Mouse (Mus musculus) embryo, embryonic 9.5 days (tissue): ENCODE data around the gene Krtcap2.

Source experiments
- DNase-seq: peaks from one replicate; pipeline ENCODE4 v3.0.0-alpha.2; 2017; ENCODE audit errors: extremely low spot score

Krtcap2 gene

DNA sequence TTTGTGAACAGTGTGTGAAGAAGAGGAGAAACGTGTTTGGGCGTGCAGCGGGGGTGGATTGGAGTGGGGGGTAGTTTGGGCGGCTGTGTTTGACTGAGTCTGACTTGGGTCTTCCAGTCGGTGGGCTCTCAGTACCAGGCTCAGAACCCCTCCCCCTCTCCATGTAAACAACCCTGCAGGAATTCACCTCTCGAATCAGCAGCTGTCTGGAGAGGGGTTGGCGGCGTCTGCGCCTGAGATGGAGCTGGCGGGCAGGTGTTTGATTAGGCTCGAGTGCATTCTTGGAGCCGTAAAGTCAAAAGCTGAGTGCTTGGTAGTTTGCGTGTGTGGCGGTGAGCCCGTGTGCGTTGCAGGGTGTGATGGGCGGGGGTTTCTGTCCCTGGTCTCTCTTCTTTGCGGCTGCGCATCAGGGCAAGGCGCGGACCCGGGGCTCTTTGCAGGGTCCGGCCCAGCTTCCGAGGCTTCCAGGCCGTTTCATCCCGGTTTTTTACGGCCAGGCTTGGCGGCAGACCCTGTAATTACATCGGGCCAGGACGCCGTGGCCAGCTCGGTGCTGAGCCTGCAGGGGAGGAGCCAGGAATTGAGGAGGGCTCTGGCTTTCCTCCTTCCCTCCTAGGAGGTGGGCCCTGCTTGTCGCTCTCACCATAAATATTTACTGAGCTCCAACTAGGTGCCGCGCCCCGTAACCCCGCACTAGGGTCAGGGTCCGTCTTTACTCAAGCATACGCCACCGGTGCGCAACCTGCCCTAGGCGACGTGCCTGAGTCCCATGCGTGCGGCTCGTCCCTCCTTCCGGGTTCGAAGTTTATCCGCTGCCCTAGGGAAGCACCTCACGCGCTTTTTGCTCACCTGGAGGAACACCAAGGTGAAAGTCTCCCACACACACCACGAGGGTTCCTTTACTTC is 35.1 kb downstream of the Krtcap2 start, which contains the start of gene Efna1:
Efna1 (minus strand) TSS at position 537 of the 906 bp plus-strand sequence.
- DNase-seq, result peak; percentile 63

DNA sequence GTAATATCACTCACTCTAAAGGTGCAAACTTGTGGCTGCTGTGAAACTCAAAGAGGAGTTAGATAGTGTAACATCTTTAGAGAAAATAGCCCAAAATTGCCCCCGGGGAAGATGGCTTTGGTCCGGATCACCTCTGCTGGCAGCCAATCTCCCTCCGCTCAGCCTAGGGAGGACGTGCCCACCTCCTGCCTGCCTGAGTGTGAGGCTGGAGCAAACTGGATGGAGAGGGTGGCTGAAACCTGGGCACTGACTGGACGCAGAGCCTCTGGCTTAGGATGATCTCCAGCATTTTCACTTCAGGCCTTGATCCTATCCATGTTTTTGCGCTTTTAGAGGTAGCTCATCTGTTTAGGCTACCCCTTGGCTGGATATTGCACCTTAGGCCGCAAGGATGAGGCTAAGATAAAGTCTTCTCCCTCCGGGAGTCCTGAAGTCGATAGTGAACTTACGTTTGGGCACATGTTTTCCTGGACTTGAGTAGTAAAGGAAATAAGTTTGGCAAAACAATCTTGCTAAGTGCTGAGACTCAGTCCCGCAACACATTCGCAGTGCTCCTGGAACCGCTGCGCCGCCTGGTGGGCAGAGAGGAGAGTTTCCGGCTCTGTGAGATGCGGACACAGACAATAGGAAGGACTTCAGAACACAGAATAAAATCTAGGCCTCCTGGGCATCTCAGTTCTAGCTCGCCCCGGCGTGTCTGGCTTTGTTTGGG is 36.0 kb downstream of the Krtcap2 start:
- DNase-seq, result peak; percentile 83

DNA sequence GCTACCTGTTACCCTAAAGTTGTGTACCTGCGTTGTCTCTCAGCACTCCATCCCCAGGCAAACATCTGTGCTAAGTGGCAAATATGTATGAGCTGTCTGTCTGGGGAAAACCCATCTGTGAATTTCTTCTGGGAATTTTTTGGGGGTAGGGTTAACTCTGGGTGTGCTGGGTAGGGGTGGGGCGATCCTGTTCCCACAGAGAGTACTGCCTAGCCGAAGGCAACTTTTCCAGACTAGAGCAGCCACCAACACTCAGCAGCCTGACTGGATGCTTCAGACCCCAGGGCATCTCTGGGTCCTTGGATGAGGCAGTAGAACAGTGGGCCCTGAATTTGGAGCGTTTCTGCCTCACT is 36.5 kb downstream of the Krtcap2 start:
- no peak for DNase-seq

DNA sequence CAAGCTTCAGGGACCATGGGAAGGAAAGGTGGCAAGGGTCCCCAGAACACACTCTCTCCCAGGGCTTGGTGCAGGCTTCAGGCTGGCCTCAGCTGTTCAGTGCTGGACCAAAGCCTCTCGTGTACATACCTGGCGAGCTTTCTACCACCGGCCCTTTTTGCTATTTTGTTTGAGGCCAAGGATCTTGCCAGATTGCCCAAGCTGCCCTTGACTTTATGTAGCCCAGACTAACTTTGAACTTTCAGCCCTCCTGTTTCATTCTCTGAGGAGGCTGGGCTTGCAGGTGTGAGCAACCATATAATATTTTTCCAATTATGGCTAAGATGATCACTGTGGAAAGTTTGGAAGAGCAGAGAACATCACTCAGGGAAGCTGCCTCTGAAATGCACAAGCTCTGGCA is 38.5 kb downstream of the Krtcap2 start:
- no peak for DNase-seq

DNA sequence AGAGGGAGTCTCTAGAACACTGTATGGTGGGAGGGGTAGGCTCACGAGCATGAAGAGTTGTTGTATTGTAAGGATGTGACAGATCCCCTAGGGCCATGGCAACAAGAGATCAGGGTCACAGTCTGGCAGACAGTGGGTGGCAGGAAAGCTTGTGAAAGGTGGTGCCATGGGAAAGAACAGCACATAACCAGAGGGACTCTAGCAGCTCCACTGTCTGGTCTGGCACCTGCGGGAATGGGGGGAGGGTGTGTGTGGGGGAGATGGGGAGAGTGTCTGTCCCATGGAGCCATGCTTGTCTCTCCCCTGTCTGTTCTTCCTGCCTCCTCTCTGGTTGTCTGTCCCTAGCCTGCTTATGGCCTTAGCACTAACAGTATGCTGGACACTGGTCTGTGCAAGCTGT is 39.8 kb downstream of the Krtcap2 start:
- DNase-seq, result no peak

DNA sequence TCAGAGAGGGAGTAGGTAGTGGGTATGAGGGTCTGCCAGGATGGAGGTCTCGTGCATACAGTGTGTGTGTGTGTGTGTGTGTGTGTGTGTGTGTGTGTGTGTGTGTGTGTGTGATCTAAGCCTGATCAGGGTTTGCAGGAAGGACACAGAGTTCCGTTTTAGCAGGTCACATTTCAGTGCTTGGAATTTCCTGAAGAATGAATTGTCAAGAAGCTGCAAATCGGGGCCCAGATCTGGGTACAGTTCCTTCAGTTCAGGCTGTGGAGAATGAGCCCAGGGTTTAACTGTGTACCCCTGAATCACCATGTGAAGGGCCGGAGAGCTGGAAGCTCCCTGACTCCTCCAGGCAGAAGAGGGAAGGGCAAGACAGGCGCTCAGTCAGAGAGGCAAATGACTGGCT is 41.5 kb downstream of the Krtcap2 start:
- DNase-seq, result no peak

DNA sequence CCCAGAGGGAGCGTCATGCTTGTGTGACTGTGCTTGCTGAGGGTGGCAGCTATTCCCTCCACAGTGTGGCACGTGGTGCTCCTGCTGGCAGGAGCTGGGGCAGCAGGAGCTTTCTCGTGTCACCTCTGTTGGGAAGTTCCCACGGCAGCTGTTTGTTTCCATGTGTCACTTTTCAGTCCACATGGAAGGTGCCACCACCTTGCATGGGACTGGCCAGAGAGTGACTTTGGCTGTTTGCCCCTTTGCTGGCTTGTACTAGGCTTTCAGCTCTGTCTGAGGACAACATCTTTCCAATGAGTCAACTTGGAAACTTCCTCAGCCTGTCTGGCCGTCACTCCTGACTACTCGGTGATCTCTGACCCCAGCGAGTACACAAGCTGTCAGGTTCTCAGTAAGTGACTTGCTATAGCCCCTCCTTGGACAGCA is 42.8 kb downstream of the Krtcap2 start:
- no peak for DNase-seq

DNA sequence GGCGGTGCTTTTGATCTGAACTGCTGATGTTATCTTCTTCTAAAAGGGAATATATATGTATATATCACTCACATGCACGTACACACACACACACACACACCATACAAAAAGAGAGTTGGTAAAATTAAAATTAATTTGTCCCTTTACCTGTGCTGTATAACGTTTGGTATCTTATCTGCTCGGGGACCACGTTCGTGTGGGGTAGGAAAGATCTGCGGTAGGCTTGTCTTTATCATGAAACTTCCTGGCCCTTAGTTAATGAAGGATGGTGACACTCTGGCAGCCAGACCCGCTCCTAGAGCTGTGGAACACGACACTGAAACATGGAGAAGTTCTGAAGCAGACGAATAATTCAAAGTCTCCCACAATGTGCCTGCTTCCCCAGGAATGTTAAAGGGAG is 46.1 kb downstream of the Krtcap2 start:
- DNase-seq, result no peak

DNA sequence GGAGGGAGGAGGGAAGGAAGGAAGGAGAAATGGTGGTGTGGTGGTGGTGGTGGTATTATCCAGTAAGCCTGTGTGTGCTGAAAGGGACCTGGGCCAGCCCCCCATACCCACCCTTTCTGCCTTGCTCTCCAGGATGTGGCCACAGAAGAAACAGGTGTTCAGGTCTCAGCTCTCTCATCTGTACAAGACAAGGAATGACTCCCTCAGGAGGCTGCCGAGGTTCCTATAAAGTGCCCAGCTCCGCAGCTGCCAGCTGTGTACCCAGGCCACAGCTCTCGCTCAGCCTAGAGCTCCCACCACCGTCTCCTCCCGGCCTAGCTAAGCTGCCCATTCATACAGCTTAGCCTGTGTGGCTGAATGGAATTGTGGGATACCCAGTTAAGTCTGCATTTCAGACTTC is 46.5 kb downstream of the Krtcap2 start:
- no peak for DNase-seq

DNA sequence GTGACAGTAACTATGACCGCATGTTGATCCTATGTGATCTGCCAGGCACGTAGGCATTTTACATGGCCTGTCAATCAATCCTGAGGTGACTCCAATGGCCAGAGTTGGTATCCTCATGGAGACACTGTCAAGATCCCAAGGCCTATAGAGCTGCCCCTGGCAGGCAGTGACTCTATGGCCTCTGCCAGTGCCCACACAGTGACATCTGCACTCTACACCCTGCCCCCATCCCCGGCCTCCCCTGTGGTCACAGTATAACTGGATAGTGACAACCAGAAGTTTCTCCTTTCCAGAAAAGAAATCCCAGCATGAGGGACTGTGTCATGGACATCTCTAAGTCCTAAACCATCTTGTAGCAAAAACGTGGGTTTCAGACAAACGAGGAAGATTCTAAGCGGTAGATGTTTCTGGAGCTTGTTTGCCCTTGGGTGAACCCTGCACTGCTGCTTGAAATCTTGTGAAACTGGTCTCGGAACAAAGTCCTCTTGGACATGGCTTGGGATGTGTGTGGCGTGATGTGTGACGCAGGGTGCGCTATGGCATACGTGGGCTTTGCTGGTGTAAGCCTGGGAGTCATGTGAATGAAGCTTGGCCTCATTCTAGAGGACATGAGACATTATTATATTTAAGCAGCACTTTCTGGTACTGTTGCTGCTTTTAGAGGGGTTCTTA is 47.6 kb downstream of the Krtcap2 start:
- DNase-seq, result no peak

DNA sequence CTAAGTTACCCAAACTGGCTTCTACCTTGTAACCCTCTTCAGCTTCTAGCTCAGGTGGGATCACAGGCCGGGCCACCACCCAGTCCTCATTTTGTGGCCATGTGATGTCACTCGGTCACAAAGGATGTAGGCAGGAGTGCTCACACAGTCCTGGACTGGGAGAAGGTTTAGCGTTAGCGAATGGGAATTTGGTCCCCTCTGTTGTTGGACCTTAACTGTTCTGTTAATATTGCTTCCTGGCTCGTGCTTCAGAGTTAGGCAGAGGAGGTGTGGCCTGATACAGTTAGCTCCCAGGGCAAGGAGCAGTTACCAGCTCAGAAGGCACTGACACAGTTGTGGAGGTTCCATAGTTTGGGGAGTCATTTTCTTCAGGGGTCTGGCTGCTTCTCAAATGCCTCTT is 48.4 kb downstream of the Krtcap2 start:
- no peak for DNase-seq

DNA sequence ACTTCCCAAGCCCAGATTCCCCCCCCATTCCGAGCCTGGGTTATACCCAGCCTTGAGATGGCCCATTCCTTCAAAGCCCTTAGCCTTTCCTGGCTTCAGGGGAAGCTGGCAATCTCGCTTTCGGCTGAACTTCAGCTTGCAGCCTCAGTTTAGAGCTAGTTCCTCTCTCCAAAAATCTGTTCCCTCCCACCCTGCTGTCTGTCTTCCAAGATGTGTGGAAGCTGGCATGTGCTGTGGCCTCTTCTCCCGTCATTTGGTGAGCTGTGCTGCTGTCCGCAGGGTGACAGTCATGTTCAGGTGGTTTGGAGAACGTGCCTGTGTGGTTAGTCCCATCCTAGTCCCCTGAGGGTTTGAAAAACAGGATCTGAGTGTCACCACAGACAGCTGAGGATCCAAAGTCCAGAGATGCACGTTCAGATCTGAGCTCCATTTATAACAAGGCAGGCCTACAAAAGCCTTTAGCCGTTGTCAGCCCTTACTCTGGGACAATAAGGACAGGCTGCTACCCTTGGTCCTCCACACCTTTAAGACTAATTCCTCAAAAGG is 50.0 kb downstream of the Krtcap2 start:
- DNase-seq, result no peak

DNA sequence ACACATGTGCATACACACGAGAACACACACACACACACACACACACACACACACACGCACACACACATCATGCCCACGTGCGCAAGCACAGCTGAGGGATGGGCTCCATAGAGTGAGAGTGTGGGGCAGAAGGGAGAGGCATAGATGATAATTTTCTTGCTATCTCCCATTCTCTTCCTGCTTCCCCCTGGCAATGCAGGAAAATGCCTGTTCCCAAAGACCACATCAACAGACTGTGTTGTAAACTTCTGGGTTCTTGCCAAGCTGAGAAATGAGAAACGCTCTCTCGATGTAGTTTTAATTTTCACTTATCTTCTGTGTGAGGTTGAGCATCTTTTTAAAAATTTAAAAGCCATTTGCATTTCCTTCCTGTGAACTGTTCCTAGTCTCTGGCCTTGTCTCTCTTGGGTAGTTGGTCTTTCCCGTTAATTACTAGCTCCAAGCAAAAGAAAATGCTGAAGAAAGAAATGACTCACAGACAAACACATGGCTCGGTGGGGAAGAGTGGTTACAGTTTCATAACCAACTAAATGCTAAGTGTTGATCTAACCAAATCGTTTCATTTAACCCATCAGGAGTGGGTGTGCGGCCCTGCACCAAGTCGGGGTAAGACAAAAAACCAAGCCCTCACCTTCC is 51.1 kb downstream of the Krtcap2 start:
- DNase-seq, result no peak

DNA sequence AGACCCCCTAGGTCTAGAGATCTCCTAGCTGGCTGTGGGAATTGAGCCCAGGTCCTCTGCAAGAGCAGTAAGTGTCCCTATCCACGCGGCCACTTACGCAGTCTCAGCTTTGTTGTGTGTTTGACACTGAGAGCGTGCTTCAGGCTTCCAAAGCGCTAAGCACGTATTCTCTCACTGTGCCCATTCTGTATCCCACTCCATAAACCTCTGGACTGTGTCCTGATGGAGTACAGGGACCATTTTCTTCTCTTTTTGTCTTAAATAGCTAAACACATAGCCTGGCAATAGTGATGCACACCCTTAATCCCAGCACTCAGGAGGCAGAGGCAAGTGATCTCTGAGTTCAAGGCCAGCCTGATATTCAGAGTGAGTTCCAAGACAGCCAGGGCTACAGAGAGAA is 53.1 kb downstream of the Krtcap2 start:
- no peak for DNase-seq

DNA sequence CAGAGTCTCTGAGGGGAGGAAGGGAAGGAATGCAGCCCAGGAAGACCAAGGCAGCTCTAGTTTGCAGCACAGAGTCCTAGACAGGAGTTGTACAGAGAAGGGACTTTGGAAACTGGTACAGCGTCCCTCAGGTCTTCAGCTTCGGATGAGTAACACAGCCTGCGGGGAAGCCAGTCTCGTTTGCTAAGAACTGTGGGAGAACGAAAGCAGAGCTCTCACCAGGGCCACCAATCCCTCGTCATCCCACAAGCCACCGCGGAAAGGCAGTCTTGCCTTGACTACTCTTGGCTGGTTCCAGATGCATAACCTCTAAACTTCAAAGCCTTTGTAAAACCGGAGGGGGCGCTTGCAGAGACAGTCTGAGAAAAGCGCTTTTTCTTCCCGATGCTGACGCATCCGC is 53.7 kb downstream of the Krtcap2 start:
- peak; percentile 52 for DNase-seq
